Mouse (Mus musculus) activated CD4-positive, CD25-positive, alpha-beta regulatory T cell (primary cell): Measurements from ENCODE around the gene Klf11. TPM values are rescaled to one million over a fixed set of nuclear protein-coding genes. Genes with fewer than 3 reads are reported as not detected.

Source experiments
- polyA plus RNA-seq, 2 experiments: library from polyadenylated mRNA; unstranded; fragments of 100-300 nt; shearing (Covaris generic); gene quantifications; one replicate each; pipeline ENCODE4 v1.2.1; 2017

The Klf11 gene
- polyA plus RNA-seq, result 10 to 100 TPM; 11.5 to 12.7 TPM

DNA sequence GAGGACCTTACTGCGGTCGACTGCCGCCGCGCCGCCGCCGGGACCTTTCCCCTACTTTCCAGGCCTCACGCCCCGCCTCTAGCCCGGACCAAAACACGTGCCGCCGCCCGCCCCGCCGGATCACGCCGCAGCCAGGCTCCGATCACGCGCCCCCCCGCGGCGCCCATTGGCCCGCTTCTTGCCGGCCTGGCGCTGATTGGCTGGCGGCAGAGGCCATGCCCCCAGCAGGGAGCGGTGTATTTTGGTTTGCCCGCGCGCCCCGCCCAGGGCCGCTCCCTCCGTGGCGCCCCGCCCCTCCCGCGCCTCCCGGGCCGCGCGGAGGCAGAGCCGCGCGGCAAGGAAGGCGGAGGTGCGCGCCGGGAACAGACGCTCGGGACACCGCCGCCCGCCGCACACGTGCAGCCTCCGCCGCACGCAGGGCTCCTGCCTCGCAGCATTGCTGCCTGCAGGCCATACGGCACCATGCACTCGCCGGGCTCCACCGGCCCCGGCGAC is at the start of gene Klf11:
Gene Klf11, plus strand, starts transcription at position 212 of the 495 bp plus-strand sequence.

DNA sequence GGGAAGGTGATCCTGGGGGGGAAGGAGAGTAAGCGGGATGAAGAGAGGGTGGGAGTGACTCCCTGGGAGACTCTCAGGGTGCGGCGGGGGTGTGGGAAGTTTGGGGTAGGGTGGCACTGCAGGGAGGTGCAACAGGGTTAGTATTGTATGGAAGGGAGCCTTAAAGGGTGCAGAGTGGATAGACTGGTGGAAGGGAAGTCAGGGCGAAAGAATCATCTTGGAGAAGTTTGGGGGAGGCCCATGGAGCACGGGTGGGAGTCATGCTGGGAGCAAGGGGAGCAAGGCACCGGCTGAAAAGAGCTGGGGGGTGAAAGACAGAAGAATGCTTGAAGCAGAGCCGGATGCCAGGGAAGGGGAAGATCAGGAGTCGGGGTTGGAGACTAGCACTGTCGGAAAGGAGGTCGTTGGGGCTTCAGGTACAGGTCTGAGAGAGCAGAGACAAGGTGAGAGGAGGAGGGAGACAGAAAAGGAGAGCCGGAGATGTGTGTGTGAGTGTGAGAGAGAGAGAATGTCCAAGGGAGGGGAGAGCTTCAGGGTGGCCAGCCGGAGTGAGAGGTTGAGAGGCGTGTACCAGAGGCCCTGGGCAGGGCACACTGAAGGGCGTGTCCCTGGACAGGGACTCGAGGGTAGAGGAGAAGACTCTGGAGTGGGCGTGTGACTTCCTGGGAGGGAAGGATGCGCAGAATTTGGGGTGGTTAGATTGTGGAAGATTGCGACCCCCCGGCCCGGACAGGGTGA is 30.4 kb downstream of the Klf11 start, which contains the start of gene Cys1:
Gene Cys1, minus strand, starts transcription at position 528 of the 738 bp plus-strand sequence.

DNA sequence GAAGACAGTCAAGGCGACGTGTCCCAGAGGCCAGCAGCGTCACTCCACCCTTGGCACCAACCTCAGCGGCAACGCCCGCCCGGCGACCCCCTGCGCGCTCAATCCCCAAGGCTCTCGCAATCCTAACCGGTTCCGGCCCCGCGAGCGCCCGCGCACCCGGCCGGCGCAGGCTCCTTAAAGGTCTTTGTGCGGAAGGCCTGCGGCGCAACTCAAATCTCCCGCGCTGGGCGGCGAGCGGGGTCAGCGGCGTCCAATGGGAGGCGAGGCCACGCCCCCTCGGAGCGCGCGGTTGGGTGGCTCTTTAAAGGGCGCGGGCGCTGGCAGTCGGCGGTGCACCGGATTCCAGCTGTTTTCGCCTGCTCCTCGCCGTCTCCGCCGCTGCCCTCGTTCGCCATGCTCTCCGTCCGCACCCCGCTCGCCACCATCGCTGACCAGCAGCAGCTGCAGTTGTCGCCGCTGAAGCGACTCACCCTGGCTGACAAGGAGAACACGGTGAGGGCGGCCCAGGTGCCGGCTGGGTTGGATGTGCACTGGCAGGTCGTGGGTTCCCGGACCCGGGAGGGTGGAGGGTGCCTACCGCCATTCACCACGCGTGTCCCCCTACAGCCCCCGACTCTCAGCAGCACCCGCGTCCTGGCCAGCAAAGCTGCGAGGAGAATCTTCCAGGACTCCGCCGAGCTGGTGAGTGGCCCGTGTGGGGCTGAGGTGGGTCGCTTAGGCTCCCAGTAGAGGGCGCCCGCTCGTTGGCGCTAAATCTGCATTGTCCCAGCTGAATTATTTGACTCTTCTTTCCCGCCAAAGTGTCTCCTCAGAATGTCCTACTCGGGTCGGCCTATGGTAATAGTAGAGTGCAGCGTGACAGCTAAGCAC is 57.1 kb downstream of the Klf11 start, which contains the start of gene Rrm2:
Gene Rrm2, plus strand, starts transcription at position 288 of the 870 bp plus-strand sequence.

Other genes with a start within 250 kb of the Klf11 start
- gene Taf1b, start 152.9 kb upstream of the Klf11 start, polyA plus RNA-seq, result 10 to 100 TPM; 62.7 to 69.5 TPM
- 1 to 10 TPM; 5.0 to 7.9 TPM for gene Grhl1, start 79.0 kb upstream of the Klf11 start, polyA plus RNA-seq
- under 1 TPM in 1 of 2 experiments, not detected in 1; 0.49 TPM for gene Cys1, start 30.5 kb downstream of the Klf11 start, polyA plus RNA-seq
- gene Rrm2, start 57.0 kb downstream of the Klf11 start, polyA plus RNA-seq, result 10 to 100 TPM; 57.5 to 83.0 TPM
- under 1 TPM in 1 of 2 experiments, not detected in 1; 0.63 TPM for gene Mboat2, start 179.6 kb downstream of the Klf11 start, polyA plus RNA-seq